Mouse (Mus musculus) lung, adult 2 months (tissue): ENCODE data around the gene Htra3.

ENCODE experiments used
- CTCF ChIP-seq: fragments of 200-500 bp; IDR thresholded peaks from 2 replicates; pipeline ENCODE4 v1.5.1; 2011; ENCODE audit warnings: mild to moderate bottlenecking, low read length, control low read depth; ENCODE audit not compliant: insufficient read depth
- POLR2A ChIP-seq: fragments of 200-500 bp; IDR thresholded peaks from 2 replicates; pipeline ENCODE4 v1.6.1; 2011; ENCODE audit warnings: low read depth, mild to moderate bottlenecking, control low read depth, low read length, borderline replicate concordance; ENCODE audit errors: extremely low read depth

DNA sequence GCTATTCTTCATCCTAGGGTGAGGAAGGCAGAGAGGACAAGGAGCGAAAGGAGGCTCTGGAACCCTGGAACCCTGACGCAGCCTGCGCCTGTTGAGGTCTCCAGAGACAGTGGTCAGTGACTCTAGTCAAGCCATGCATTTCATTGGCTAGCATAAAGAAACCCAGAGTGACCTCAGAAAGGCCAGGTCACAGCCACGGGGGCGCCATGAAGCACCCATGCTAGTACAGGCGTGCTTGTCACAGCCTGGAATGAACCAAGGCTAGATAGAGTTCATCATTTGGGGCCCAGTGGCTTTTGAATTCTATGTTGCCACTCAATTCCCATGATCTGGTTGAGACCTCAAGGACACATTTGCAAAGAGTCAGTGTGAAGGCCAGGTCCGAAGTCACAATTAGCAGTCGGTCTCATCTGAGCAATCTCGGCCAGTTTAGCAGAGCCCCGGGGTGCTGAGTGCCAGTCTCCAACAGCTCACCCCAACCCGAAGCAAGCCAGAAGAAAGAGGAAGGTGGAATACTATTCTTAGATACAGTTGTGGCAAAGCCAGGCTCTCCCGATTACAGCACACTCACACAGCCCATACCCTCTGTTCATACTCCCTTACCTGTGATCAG, 48.9 kb upstream of the Htra3 start:
- no peak for TF ChIP-seq CTCF
- peak; percentile 30; the same call in 1 of the 2 replicates for TF ChIP-seq POLR2A
